Mouse (Mus musculus) erythroid progenitor cell, adult 5-6 weeks (primary cell): Measurements from ENCODE around the gene Fam196a. TPM values are rescaled to one million over a fixed set of nuclear protein-coding genes. Genes with fewer than 3 reads are reported as not detected.

Experiments
- ATAC-seq: replicated peaks from 2 replicates; pipeline ENCODE4 v1.8.0; 2016; ENCODE audit warnings: moderate number of reproducible peaks, mild to moderate bottlenecking, moderate TSS enrichment, inconsistent platforms; ENCODE audit not compliant: poor library complexity, low FRiP score, severe bottlenecking
- total RNA-seq, 2 experiments: library from RNA; stranded (forward) in 1 of 2; stranded (reverse) in 1 of 2; fragments of 150-400 nt in 1 of 2; fragments of 186-747, 209-891 nt in 1 of 2; gene quantifications; 2 replicates each; pipeline versions ENCODE4 v1.2.3 to v1.2.4; 2015 to 2017; ENCODE audit warnings: low replicate concordance in 2 of 2

Fam196a gene
- not detected in 2 replicates for total RNA-seq (2015; ENCODE audit: low replicate concordance)
- 0.13 TPM in 1 of 2 replicates, not detected in the other for total RNA-seq (2017; ENCODE audit: low replicate concordance)

- no peak for ATAC-seq
Observed at GRCm38 (mm10) chr7:134937927-134938609, at the start of gene Fam196a. Gene Fam196a, minus strand, starts transcription at chr7:134938430.

GRCm38 (mm10) chr7:134961608-134962007, 23.4 kb upstream of the Fam196a start:
- no peak for ATAC-seq

GRCm38 (mm10) chr7:134960871-134961270, 22.6 kb upstream of the Fam196a start:
- no peak for ATAC-seq

GRCm38 (mm10) chr7:134959086-134959485, 20.9 kb upstream of the Fam196a start:
- ATAC-seq: no peak

GRCm38 (mm10) chr7:134945925-134946716, 7.9 kb upstream of the Fam196a start:
- ATAC-seq: no peak

- ATAC-seq: no peak
Observed at GRCm38 (mm10) chr7:134943701-134944100, 5.5 kb upstream of the Fam196a start.

- no peak for ATAC-seq
Observed at GRCm38 (mm10) chr7:134943063-134943462, 4.8 kb upstream of the Fam196a start.

- ATAC-seq: no peak
Observed at GRCm38 (mm10) chr7:134941891-134942290, 3.7 kb upstream of the Fam196a start.

- ATAC-seq: no peak
Observed at GRCm38 (mm10) chr7:134937471-134937926, 731 bp downstream of the Fam196a start.

- no peak for ATAC-seq
Observed at GRCm38 (mm10) chr7:134931886-134932285, 6.3 kb downstream of the Fam196a start.

GRCm38 (mm10) chr7:134901992-134902391, 36.2 kb downstream of the Fam196a start:
- no peak for ATAC-seq

- no peak for ATAC-seq
Observed at GRCm38 (mm10) chr7:134899462-134899861, 38.8 kb downstream of the Fam196a start.

GRCm38 (mm10) chr7:134894604-134895003, 43.6 kb downstream of the Fam196a start:
- ATAC-seq: no peak

- ATAC-seq: no peak
Observed at GRCm38 (mm10) chr7:134892972-134893371, 45.3 kb downstream of the Fam196a start.

- no peak for ATAC-seq
Observed at GRCm38 (mm10) chr7:134892449-134892871, 45.8 kb downstream of the Fam196a start.

GRCm38 (mm10) chr7:134883516-134883915, 54.7 kb downstream of the Fam196a start:
- ATAC-seq: no peak

- ATAC-seq: no peak
Observed at GRCm38 (mm10) chr7:134880431-134880830, 57.8 kb downstream of the Fam196a start.

- no peak for ATAC-seq
Observed at GRCm38 (mm10) chr7:134878985-134879384, 59.2 kb downstream of the Fam196a start.

GRCm38 (mm10) chr7:134872981-134873380, 65.2 kb downstream of the Fam196a start:
- no peak for ATAC-seq

GRCm38 (mm10) chr7:134872511-134872910, 65.7 kb downstream of the Fam196a start:
- ATAC-seq: no peak

GRCm38 (mm10) chr7:134864175-134864574, 74.1 kb downstream of the Fam196a start:
- ATAC-seq: no peak
